Mouse (Mus musculus) spleen, adult 2 months (tissue): ENCODE results near the gene Gm9944. TPM values are rescaled to one million over a fixed set of nuclear protein-coding genes. Genes with fewer than 3 reads are reported as not detected.

ENCODE experiments used
- DNase-seq, 2 experiments: peaks; one replicate each; pipeline versions ENCODE4 v3.0.0 to v3.0.0-alpha.2; 2012 to 2021; ENCODE audit warnings: low spot score in 2 of 2, low read depth in 1 of 2
- H3K27ac ChIP-seq: fragments of 200-500 bp; 2 replicates; pipeline ENCODE4 v1.5.1; 2012; ENCODE audit warnings: low read length, inconsistent platforms; ENCODE audit not compliant: insufficient read depth
- H3K27me3 ChIP-seq: fragments of 200-500 bp; 2 replicates; pipeline ENCODE4 v1.6.1; 2012; ENCODE audit warnings: mild to moderate bottlenecking, moderate library complexity, low read length, inconsistent platforms; ENCODE audit not compliant: control insufficient read depth, insufficient read depth
- H3K36me3 ChIP-seq: fragments of 200-500 bp; 2 replicates; pipeline ENCODE4 v1.6.1; 2012; ENCODE audit warnings: mild to moderate bottlenecking, low read length, inconsistent platforms; ENCODE audit not compliant: control insufficient read depth, insufficient read depth
- H3K4me1 ChIP-seq: fragments of 200-500 bp; 2 replicates; pipeline ENCODE4 v1.6.1; 2011; ENCODE audit warnings: inconsistent platforms; ENCODE audit not compliant: control insufficient read depth, insufficient read depth, insufficient read length
- H3K4me3 ChIP-seq: fragments of 200-500 bp; 2 replicates; pipeline ENCODE4 v1.5.1; 2011; ENCODE audit warnings: mild to moderate bottlenecking, inconsistent platforms; ENCODE audit not compliant: insufficient read depth, insufficient read length; ENCODE audit errors: extremely low read depth
- CTCF ChIP-seq: fragments of 200-500 bp; IDR thresholded peaks from 2 replicates; pipeline ENCODE4 v1.5.1; 2011; ENCODE audit warnings: mild to moderate bottlenecking, inconsistent platforms; ENCODE audit not compliant: insufficient read depth, insufficient read length, insufficient replicate concordance; ENCODE audit errors: extremely low read depth
- POLR2A ChIP-seq: fragments of 200-500 bp; IDR thresholded peaks from 2 replicates; pipeline ENCODE4 v1.6.1; 2011; ENCODE audit warnings: low read depth, low read length, inconsistent platforms
- WGBS: fragments of 180-500 bp; shearing (Covaris S2); methylation state at CpG from one replicate; pipeline ENCODE4 v1.1.7; 2018; 5-methylcytosine and 5-hydroxymethylcytosine counted together
- polyA plus RNA-seq: library from polyadenylated mRNA; depleted of rRNA; stranded (reverse); fragments of >200 nt; gene quantifications from 2 replicates; pipeline ENCODE4 v1.2.3, GENCODE M21; 2012

Gene Gm9944
- polyA plus RNA-seq, 1 experiment = not detected

DNA sequence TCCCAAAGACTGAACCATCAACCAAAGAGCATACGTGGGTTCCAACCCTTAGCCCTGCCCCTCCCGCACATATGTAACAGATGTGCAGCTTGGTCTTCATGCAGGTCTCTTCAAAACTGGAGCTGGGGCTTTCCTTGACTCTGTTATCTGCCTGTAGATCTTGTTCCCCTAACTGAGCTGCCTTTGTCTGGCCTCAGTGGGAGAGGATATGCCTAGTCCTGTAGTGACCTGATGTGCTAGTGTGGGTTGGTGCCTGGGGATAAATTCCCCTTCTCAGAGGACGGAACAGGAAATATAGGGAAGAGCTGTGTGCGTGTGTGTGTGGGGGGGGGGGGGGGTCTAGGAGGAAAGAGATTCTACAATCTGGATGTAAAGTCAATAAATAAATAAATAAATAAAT lies 12.0 kb downstream of the Gm9944 start:
- DNase-seq = no peak
- TF ChIP-seq CTCF (no peak), POLR2A (no peak)
- Histone ChIP-seq H3K27ac (no peak overlapping the region), H3K4me3 (no peak overlapping the region), H3K36me3 (no peaks in the 10 kb centered on the region), H3K4me1 (no peaks in the 10 kb centered on the region), H3K27me3 (no peaks in the 10 kb centered on the region)
- WGBS = 84% methylated on average over 4 of the region's 4 CpGs

- no peak within 1 kb of the TSS for H3K4me3 ChIP-seq
- no peaks in the 10 kb centered on the region for H3K4me1 ChIP-seq
- TF ChIP-seq CTCF (no peak), POLR2A (no peak)
- no peaks in the 10 kb centered on the region for H3K36me3 ChIP-seq
- no peak for DNase-seq
- H3K27me3 ChIP-seq = no peaks in the 10 kb centered on the region
- no peak within 1 kb of the TSS for H3K27ac ChIP-seq
Measured at GRCm38 (mm10) chr4:144438672-144439071, 14.4 kb downstream of the Gm9944 start, which contains the start of gene 1700012P22Rik. Gene 1700012P22Rik, minus strand, starts transcription at chr4:144438772.

DNA sequence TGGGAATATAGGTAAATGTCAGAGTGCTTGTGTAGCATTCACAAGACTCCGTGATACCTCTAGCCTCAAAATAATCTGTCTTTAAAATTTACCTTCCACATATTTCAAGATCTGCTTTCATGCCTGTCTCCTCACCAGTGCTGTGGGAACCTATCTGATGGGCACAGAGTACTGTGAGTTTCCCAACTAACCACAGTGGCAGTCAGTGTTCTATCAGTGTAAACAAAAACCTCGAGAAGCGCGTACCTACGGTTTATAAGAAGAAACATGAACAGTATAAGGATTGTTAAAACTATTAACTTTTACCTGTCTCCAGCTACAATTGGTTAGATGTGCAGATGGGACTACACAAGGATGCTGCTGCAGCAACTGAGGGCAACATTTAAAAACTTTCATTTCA lies 19.9 kb downstream of the Gm9944 start:
- H3K36me3 ChIP-seq = no peaks in the 10 kb centered on the region
- 80% methylated on average over 5 of the region's 5 CpGs for WGBS
- TF ChIP-seq CTCF (no peak), POLR2A (no peak)
- H3K4me3 ChIP-seq = no peak overlapping the region
- no peaks in the 10 kb centered on the region for H3K4me1 ChIP-seq
- H3K27ac ChIP-seq = no peak overlapping the region
- H3K27me3 ChIP-seq = no peaks in the 10 kb centered on the region
- no peak for DNase-seq

DNA sequence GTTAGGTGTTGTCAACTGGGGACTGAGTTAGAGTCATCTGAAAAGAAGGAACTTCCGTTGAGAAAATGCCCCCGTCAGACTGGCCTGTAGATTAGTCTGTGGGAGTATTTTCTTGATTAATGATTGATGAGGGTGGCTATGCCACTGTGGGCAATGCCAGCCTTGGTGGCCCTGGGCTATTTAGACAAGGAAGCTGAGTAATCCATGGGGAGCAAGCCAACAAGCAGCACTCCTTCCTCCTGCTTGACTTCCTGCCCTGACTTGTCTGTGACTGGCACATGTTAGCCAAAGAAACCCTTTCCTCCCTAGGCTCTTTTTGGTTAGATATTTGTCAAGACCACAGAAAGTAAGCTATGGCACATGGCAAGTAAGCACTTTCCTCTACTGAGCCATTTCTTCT lies 22.4 kb downstream of the Gm9944 start:
- H3K4me3 ChIP-seq = no peak overlapping the region
- no peaks in the 10 kb centered on the region for H3K4me1 ChIP-seq
- WGBS = 71% methylated on average over 2 of the region's 2 CpGs
- no peaks in the 10 kb centered on the region for H3K27me3 ChIP-seq
- H3K27ac ChIP-seq = no peak overlapping the region
- H3K36me3 ChIP-seq = no peaks in the 10 kb centered on the region
- no peak for DNase-seq
- no peak for TF ChIP-seq POLR2A
- TF ChIP-seq CTCF = no peak

- H3K4me1 ChIP-seq = no peaks in the 10 kb centered on the region
- H3K27me3 ChIP-seq = no peaks in the 10 kb centered on the region
- no peaks in the 10 kb centered on the region for H3K36me3 ChIP-seq
- DNase-seq = no peak
- H3K27ac ChIP-seq = no peak overlapping the region
- TF ChIP-seq CTCF (no peak), POLR2A (no peak)
- WGBS = 29% methylated on average over 3 of the region's 3 CpGs
- H3K4me3 ChIP-seq = no peak overlapping the region
Measured at GRCm38 (mm10) chr4:144428868-144429267, 24.2 kb downstream of the Gm9944 start.

DNA sequence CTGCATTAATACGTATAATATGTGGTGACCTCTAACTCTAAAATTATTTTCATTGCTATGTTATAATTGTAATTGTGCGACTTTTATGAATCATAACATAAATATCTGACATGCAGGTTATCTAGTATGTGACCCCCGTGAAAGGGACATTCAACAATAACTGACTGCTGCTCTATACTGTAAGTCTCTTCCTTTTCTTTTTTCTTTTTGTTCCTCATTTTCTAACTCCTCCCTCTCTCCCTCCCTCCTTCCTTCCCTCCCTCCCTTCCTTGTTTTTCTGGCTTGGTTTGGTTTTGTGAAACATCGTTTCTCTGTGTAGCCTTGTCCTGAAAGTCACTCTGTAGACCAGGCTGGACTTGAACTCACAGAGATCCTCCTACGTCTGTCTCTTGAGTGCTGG lies 28.5 kb downstream of the Gm9944 start:
- Histone ChIP-seq H3K4me3 (no peak overlapping the region), H3K27ac (no peak overlapping the region), H3K36me3 (no peaks in the 10 kb centered on the region), H3K4me1 (no peaks in the 10 kb centered on the region), H3K27me3 (no peaks in the 10 kb centered on the region)
- no peak for DNase-seq
- TF ChIP-seq CTCF (no peak), POLR2A (no peak)
- 51% methylated on average over 5 of the region's 5 CpGs for WGBS

- H3K27ac ChIP-seq = no peak overlapping the region
- DNase-seq = no peak
- H3K27me3 ChIP-seq = no peaks in the 10 kb centered on the region
- H3K4me1 ChIP-seq = no peaks in the 10 kb centered on the region
- H3K36me3 ChIP-seq = no peaks in the 10 kb centered on the region
- no peak overlapping the region for H3K4me3 ChIP-seq
- TF ChIP-seq CTCF = no peak
- TF ChIP-seq POLR2A = no peak
Measured at GRCm38 (mm10) chr4:144420644-144421043, 32.5 kb downstream of the Gm9944 start.
